Mouse (Mus musculus) right cerebral cortex, postnatal 4 days (tissue): ENCODE data around the gene Slc4a5.
"Not testable (repeated sequence)": the region's sequence is repeated elsewhere in the genome, so short reads cannot be mapped to it uniquely, and the experiment has no call there.

ENCODE experiments used
- DNase-seq: peaks from one replicate; pipeline ENCODE4 v3.0.0-alpha.2; 2022

Slc4a5 gene

DNA sequence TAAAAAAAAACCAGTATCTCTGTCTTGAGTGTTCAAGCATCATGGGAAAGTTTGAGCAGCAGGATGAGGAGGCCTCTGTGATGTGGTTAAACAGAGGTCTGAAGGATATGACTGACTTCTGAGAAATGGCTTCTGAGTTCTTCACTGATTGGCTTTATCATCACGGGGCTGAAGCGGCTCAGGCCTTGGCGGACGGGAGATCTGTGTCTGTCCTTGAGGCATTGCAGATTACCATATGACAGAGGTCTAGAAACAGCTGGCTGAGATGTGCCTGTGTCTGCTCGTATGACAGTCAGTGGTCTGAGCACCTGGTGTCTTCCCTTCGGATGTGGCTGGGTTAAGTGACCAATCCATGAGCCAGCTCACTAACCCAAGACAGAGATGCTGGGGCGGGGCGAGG is 92.9 kb downstream of the Slc4a5 start:
- DNase-seq = no peak

DNA sequence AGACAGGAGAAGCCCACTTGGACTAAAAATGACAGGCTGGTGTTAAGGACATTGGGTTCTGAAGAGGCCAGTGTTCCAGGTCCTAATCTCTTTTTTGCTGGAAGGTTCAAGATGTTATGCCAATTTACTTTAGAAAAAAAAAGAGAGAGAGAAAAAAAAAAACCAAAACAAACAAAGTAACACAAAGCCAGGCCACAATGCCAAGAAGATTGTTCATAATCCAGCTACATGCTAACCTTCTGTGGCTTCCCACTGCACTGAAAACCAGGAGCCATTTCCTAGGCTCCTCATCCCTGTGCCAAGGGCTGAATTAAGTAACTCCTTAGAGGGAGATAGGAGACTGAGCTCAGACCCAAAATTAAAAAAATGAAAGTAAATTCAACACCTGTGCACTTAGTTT is 95.7 kb downstream of the Slc4a5 start:
- no peak for DNase-seq

- no peak for DNase-seq
Measured at GRCm38 (mm10) chr6:83316022-83316421, 96.4 kb downstream of the Slc4a5 start.

DNA sequence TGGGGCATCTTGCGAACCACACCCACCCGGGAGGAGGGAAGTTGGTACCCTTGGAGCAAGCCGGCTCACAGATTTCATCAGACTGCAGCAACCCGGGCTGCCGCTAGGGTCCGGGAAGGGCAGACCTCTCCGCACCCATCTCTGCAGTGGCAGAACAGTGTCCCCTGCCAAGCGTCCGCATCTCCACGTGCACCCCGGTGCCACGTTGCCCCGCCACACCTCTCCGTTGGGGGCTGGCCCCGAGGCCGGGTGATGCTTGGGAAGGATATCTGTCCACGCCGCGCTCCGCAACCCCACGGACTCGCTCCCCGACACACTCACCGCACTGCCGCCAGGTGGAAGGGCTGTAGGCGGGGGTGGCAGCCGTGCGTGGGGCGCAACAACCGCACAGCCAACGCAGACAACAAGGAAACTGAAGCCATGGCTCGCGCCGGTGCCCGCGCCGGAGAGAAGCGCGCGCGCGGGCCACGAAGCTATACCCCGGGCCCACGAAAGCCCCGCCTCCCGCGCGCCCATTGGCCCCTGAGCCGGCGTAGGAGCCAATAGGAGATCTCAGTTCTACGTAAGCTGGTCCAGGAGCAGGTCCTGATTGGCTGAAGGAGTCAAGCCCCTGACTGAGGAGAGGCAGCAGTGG is 97.6 kb downstream of the Slc4a5 start:
- DNase-seq = peak; percentile 91

DNA sequence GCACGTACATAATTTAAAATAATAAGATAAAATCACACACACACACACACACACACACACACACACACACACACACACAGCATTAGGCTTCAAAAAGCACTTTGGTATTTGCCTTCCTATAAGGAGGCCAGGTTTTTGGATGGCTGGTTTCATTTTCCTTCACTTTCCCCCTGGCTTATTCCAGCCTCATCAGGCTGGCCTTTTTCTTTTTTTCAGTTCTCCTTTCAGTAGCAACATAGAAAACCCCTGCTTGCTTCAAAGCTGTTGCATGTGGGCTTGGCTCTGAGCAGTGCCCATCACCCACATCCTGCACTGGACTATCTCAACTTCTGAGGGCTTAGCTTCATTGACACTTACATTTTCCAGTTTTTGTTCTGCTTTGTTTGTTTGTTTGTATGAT is 102.3 kb downstream of the Slc4a5 start:
- DNase-seq = no peak

DNA sequence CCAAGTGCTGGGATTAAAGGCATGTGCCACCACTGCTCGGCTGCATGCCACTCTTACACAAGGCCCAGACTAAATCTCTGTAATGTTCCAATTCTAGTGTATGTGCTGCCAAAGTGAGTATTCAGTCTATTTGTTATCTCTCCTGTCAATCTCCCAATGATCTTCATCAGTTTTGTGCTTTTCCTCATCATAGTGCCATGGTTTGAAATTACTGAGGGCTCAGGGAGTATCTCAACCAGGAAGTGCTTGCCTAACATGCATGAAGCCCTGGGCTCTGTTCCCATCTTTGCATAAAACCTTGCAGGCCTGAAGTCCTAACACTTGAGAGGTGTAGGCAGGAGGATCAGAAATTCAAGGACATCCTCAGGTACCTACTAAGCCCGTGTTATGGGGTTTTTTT is 103.2 kb downstream of the Slc4a5 start:
- DNase-seq = no peak

DNA sequence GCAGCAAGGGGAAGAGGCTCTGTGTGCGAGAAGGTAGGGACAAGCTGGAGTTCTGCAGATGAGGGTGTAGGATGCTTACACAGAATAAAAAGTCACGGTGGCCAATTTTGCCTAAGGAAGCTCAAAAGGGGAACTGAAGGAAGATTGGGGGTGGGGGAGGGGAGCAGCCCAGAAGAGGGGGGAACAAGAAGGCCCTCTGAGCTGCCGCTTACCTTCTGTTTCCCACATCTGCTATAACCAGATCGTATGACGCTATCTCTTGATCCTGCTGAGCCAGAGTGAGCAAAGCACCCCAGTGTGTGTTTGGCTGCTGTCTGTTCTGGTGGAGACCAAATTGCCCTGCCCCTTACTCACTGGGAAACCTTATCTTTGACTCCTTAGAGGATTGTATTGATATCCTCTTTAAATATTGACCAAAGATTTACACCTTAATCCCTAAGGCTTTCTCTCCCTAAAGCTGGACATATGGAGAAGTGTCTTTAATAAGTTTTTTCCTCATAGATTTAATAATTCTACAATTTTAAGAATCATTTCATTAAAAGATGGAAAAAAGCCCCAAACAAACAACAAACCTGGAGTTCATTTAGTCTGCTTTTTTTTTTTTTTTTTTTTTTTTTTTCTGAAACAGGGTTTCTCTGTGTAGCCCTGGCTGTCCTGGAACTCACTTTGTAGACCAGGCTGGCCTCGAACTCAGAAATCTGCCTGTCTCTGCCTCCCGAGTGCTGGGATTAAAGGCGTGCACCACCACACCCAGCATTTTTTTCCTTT is 104.2 kb downstream of the Slc4a5 start:
- no peak for DNase-seq

GRCm38 (mm10) chr6:83325525-83326393 is 106.1 kb downstream of the Slc4a5 start, which contains the start of the genes Mthfd2 and Mob1a:
TSS of gene Mthfd2 (minus strand) at chr6:83325908.
TSS of gene Mob1a (plus strand) at chr6:83326016.
- peak; percentile 85 for DNase-seq

DNA sequence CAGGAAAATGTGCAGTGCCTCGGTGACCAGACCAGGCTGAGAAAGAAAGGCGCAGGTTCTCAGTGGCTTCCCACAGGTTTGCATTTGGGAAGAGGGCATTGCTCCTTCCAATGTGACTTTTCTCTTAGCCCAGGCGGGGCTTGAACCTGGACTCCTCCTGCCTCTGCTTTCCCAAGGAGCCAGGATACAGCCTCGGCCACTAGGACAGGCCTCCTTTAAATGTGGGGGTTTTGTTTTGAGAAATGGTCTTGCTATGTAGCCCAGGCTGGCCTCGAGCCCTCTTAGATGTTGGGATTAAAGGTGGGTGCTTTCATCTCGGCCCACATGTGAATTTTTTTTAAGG is 106.7 kb downstream of the Slc4a5 start:
- no peak for DNase-seq

GRCm38 (mm10) chr6:83326761-83327160 is 107.1 kb downstream of the Slc4a5 start:
- DNase-seq = no peak

- no peak for DNase-seq
Measured at GRCm38 (mm10) chr6:83327591-83328190, 108.1 kb downstream of the Slc4a5 start.

GRCm38 (mm10) chr6:83341387-83341786 is 121.8 kb downstream of the Slc4a5 start:
- DNase-seq = no peak

DNA sequence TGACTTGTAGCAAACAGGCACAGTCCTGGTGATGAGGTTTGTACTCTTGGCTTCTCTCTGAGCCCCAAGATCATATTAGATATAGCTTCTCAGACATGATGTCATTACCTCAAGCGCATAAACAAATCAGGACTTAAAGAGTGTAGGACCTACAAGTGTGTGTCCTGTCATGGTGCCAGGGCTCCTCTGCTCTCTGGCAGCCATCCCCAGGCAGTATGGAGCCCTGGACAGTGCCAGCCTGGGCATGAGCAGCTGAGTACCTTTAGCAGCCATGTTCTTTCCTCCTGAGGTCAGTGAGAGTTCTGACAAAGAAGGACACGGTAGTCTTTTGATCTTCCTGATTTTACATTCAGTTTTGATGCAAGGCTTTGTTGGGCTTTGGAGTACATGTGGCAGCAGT is 123.3 kb downstream of the Slc4a5 start:
- no peak for DNase-seq

DNA sequence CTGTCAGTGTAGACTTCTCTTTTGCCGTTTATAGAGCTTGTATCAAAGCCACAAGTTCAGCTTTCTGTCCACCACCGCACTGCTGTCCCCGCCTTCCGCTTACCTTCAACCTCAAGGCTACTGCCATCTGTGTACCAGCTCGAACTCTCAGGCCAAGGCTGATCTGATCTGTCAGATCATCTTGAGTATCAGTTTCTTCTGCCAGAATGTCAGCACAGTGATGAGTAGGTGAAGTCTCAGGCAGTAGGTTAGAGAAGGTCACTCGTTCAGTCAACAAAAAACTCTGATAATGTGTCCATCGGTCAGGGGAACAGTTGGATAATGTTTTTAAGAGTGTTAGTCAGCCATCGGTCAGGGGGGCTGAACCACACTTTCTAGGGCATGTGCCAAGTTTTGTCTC is 125.7 kb downstream of the Slc4a5 start:
- DNase-seq = not testable (repeated sequence)

- DNase-seq = no peak
Measured at GRCm38 (mm10) chr6:83347916-83348315, 128.3 kb downstream of the Slc4a5 start.

- no peak for DNase-seq
Measured at GRCm38 (mm10) chr6:83348873-83349272, 129.2 kb downstream of the Slc4a5 start, which contains the start of gene Bola3. TSS of gene Bola3 (plus strand) at chr6:83349147.

DNA sequence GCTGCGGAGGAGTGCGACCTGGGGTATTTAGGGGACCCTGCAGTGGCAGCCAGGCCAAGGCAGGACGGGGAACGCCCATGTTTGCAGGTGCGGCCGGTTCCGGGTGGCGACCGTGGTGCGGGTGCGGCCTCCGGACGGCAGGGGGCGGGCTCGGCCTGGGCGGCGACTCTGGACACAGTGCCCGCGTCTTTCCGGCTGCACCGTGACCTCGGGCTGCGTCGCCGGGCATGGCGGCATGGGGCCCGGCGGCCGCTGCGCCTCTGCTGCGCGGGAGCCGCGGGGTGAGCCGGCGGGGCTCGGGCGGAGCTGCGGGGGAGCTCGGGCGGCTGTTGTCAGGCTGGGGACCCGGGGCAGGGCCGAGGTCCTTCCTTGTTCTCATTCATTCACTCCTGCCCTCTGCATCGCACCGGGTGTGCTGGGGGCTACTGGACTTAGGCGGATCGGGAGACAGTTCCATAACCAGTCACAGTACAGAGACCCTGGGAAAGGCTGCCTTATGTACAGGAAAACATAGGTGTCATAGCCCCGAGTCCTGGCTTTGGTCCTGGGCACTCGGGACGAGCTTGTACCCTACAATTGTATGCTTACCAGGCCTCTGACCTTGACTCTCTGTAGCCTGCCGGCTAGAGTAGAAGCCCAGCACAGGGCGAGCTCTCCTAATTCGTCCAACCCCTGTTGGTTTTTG is 129.8 kb downstream of the Slc4a5 start:
- peak; percentile 92 for DNase-seq

- no peak for DNase-seq
Measured at GRCm38 (mm10) chr6:83350172-83350571, 130.5 kb downstream of the Slc4a5 start.

DNA sequence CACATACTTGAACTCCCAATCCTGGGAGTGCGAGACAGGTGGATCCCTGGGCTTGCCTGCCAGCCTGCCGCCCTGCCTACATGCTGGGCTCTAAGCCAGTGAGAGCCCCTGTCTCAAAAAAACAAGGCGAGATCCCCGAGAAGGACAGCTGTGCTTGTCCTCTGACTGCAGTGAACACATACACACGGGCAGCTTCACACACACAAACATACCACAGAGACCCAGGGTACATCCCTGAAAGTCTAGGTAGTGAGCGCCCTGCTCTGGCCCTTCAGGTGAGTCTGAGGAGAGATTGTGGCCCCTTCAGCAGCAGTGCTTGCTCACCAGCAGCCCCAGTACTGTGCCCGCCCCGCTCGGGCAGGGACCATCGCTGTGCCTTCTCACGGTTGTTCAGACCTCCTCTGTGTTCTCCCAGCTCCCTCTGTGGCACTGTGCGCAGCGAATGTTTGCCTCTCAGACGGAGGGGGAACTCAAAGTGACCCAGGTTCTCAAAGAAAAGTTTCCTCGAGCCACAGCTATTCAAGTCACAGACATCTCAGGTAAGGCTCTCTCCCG is 131.3 kb downstream of the Slc4a5 start:
- no peak for DNase-seq

GRCm38 (mm10) chr6:83351490-83352160 is 132.0 kb downstream of the Slc4a5 start:
- no peak for DNase-seq

DNA sequence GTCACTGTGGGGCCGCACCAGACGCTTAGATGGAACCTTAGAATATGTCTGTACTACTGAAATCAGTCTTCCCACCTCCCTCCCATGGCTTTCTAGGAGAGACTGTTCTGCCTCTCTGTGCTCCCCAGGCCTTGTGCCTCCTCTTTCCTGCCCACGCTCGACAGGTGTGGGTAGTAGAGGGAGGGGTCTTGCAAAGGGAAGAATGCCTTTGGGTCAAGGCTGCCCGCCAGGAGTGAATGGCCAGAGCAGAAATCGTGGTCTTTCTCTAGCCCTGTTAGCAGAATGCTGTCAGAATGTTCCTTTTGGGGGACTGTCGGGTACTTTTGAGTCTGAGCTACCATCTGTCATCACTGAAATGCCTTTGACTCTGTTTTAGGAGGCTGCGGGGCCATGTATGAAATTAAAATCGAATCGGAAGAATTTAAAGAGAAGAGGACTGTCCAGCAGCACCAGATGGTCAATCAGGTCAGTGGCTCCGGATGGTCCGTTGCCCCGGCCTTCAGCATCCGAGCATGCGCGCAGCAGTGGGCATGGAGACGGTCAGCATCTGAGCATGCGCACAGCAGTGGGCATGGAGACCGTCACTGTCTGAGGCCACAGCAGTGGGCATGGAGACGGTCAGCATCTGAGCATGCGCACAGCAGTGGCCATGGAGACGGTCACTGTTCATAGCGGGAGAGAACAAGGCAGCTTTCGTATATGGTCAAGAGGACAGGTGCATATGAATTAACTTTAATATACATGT is 133.2 kb downstream of the Slc4a5 start:
- DNase-seq = no peak
